Mouse (Mus musculus) midbrain, embryonic 10.5 days (tissue): ENCODE data around the gene Map3k5. TPM values are rescaled to one million over a fixed set of nuclear protein-coding genes. Genes with fewer than 3 reads are reported as not detected.

Experiments
- DNase-seq: peaks from one replicate; pipeline ENCODE4 v3.0.0-alpha.2; 2017; ENCODE audit warnings: low spot score
- H3K27ac ChIP-seq: fragments of 300-500 bp; sonication (generic); replicated peaks from 2 replicates; pipeline ENCODE4 v1.5.1; 2016; ENCODE audit warnings: mild to moderate bottlenecking
- H3K27me3 ChIP-seq: fragments of 300-500 bp; sonication (generic); 2 replicates; pipeline ENCODE4 v1.6.1; 2016; ENCODE audit warnings: low read depth, mild to moderate bottlenecking; ENCODE audit not compliant: poor library complexity, severe bottlenecking
- H3K36me3 ChIP-seq: fragments of 300-500 bp; sonication (generic); 2 replicates; pipeline ENCODE4 v1.6.1; 2016; ENCODE audit warnings: mild to moderate bottlenecking, moderate library complexity
- H3K4me1 ChIP-seq: fragments of 300-500 bp; sonication (generic); 2 replicates; pipeline ENCODE4 v1.6.1; 2016
- H3K4me3 ChIP-seq: fragments of 300-500 bp; sonication (generic); 2 replicates; pipeline ENCODE4 v1.5.1; 2016; ENCODE audit warnings: mild to moderate bottlenecking, moderate library complexity
- H3K9me3 ChIP-seq: fragments of 300-500 bp; sonication (generic); replicated peaks from 2 replicates; pipeline ENCODE4 v1.6.1; 2016; ENCODE audit warnings: mild to moderate bottlenecking
- WGBS: fragments of 180-500 bp; shearing (Covaris S2); methylation state at CpG from one replicate; pipeline ENCODE4 v1.1.7; 2016; 5-methylcytosine and 5-hydroxymethylcytosine counted together
- polyA plus RNA-seq: library from polyadenylated mRNA; unstranded; fragments of >200 nt; fragmentation: Nextera tagmentation; extraction: Ambion mirVana; gene quantifications from 2 replicates; pipeline ENCODE4 v1.2.1, GENCODE M21; 2016

Gene Map3k5
- polyA plus RNA-seq, 1 experiment from 2014 or later: 0.32 TPM

DNA sequence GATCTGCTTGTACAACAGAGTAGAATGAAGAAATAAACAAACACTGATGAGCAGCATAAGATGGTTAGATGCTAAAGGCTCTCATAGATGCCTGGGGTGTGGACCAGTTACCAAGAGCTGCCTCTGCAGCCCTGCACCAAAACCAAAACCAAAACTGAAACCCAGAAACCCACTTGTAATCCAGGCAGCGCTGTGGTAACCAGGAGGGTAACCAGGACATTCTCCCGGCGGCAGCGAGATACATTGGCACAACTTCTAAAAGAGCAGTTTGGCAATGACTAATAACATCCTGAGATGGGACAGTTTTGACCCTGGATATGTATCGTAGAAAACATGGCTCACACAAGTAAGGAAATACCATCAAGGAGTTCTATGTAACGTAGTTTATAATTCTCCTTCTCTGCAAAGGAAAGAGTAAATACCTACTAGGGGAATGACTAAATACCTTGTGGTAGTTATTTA lies 71.2 kb downstream of the Map3k5 start:
- Histone ChIP-seq H3K27ac (no peak overlapping the region), H3K27me3 (peaks cover 11% of the 10 kb centered on the region; the same call in 1 of the 2 replicates), H3K9me3 (no peaks in the 10 kb centered on the region), H3K4me3 (no peak overlapping the region), H3K4me1 (peaks cover 34% of the 10 kb centered on the region), H3K36me3 (no peaks in the 10 kb centered on the region)
- 94% methylated on average over 6 of the region's 6 CpGs for WGBS
- DNase-seq: no peak

DNA sequence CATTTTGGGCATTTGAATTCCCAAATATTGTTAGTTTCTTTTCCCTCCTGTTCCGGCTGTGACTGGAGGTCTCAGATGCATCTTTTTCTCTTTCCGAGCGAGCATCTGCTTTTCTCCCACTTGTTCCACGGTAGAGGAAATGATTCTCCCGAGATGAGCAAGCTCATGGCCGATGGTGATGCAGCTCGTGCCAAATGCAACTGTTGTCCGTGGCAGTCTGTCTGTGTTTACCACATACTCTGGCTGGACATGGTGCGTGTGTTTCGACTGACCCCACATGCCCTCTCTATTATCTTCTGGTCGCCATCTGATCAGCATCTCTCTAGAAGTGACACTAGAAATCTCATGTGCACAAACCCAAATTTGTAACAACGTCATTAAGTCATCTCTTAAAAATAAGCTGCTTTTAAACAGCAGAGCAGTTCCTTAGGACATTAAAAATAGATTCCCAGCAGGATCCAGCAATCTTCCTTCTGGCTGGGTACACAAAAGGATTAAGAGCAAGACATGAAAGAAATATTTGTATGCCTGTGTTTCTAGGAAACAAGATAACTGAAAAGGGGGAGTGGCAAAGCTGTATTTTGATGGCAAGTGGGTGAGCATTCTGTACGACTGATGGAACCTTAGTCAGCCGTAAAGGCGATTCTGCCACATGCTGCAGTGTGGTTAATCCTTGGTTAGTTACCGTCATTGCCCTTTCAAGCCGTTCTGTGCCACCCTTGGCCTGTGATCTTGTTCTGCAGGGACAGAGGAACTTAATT lies 72.2 kb downstream of the Map3k5 start:
- 48% methylated on average over 17 of the region's 17 CpGs for WGBS
- Histone ChIP-seq H3K4me3 (no peak overlapping the region), H3K27me3 (peaks cover 11% of the 10 kb centered on the region; the same call in 1 of the 2 replicates), H3K4me1 (peaks cover 24% of the 10 kb centered on the region), H3K36me3 (no peaks in the 10 kb centered on the region), H3K9me3 (no peaks in the 10 kb centered on the region), H3K27ac (0 out of 2 replicates have a peak overlapping the region, but pooled peaks have one; percentile 17)
- DNase-seq: no peak

DNA sequence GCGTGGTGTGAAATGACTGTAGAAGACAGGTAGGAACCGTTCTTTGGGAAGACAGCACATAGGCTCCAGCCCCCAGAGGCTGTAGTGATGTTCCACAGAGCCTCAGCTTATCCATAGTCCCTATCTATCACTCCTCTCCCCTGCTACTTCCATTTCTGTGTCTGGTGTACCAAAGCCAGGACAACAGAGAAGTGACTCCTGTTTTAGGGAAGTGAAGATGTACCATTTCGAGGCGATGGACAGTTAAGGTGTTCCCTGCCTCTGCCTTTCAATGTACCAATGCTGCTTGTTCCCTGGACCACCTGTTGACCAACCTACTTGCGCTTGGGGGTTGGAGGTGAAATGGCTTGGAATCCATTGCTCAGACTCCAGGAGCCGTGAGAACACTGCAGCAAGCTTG lies 75.0 kb downstream of the Map3k5 start:
- no peak overlapping the region for H3K27ac ChIP-seq
- peaks cover 9% of the 10 kb centered on the region for H3K4me1 ChIP-seq
- H3K4me3 ChIP-seq: no peak overlapping the region
- H3K27me3 ChIP-seq: peaks cover 11% of the 10 kb centered on the region; the same call in 1 of the 2 replicates
- WGBS: 97% methylated on average over 6 of the region's 6 CpGs
- H3K36me3 ChIP-seq: no peaks in the 10 kb centered on the region
- H3K9me3 ChIP-seq: no peaks in the 10 kb centered on the region
- DNase-seq: no peak

DNA sequence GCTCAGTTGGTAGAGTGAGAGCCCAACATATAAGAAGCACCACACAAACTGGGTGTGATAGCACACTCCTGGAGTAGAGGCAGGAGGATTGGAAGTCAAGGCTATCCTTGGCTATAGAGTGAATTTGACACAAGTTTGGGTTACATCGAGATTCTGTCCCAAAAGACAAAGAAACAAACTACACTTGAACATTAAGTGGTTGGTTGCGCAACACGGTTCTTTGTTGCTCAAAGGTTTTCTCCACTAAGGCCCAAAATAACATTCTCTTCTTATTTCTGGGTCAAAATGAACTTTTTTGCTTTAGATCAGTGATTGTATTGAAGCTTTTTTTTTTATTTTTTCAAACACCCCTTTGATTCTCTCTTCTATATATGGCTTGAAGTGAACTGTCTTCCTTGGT lies 75.7 kb downstream of the Map3k5 start:
- H3K27ac ChIP-seq: no peak overlapping the region
- H3K27me3 ChIP-seq: 0 out of 2 replicates have a peak, but pooled peaks cover 6% of the 10 kb centered on the region
- H3K4me1 ChIP-seq: peaks cover 9% of the 10 kb centered on the region
- no peaks in the 10 kb centered on the region for H3K9me3 ChIP-seq
- DNase-seq: no peak
- no peaks in the 10 kb centered on the region for H3K36me3 ChIP-seq
- 95% methylated on average over 3 of the region's 3 CpGs for WGBS
- no peak overlapping the region for H3K4me3 ChIP-seq

DNA sequence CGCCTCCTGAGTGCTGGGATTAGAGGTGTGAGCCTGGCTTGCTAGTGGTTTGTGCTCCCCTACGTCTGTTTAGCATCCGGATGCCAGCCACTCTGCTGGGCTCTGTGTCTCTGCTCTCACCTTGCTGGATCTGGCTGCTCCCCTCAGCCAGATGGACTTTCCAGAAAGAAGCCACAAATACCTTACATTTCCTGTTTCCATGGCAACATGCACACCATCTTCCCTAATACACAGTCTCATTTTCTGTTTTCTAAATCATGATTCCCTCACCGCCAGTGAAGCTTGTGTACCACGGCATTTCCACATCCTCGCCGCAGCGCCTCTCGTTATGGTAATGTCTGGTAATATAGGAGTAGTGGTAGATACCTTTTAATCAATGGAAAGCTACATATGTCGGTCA lies 84.1 kb downstream of the Map3k5 start:
- 94% methylated on average over 10 of the region's 10 CpGs for WGBS
- Histone ChIP-seq H3K27ac (no peak overlapping the region), H3K27me3 (no peaks in the 10 kb centered on the region), H3K4me3 (no peak overlapping the region), H3K4me1 (peaks cover 10% of the 10 kb centered on the region), H3K36me3 (no peaks in the 10 kb centered on the region), H3K9me3 (peaks cover 10% of the 10 kb centered on the region)
- DNase-seq: no peak

DNA sequence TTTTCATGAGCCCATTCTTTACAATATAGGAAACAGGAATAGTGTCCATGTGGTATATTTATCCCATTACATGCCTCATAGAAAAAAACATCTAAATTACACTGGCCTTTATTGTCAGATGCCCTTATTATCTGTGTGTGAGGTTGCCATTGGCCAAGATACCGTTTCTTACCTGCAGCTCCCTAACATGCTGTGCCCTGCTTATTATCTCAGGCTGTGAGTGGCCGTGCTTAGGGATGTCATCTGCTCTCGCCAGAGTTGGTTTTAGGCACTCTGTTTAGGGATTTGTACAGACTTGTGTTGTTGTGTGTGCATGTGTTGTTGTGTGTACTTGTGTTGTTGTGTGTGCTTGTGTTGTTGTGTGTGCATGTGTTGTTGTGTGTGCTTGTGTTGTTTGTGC lies 84.5 kb downstream of the Map3k5 start:
- no peaks in the 10 kb centered on the region for H3K27me3 ChIP-seq
- H3K27ac ChIP-seq: no peak overlapping the region
- H3K9me3 ChIP-seq: peaks cover 10% of the 10 kb centered on the region
- no peak overlapping the region for H3K4me3 ChIP-seq
- H3K36me3 ChIP-seq: no peaks in the 10 kb centered on the region
- H3K4me1 ChIP-seq: peaks cover 13% of the 10 kb centered on the region
- DNase-seq: no peak
- 90% methylated on average over 3 of the region's 3 CpGs for WGBS

DNA sequence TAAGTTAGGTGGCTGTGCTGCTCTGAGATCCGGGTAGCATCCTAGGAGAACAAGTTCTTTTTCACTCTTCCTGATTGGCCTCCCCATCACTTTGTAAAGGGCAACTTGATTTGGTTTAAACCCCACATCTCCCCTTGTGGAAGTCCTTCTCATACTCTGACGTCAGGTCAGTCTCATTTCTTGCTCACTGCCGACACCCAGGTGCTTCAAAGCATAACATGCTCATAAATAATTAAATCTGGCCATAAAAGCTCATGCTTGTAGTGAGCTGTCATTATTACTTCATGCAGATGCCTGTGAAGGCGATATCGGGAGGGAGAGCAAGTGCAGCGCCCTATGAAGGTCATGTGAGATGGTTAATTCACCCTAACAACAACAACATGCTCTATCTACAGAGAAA lies 87.0 kb downstream of the Map3k5 start:
- no peak for DNase-seq
- H3K9me3 ChIP-seq: peaks cover 10% of the 10 kb centered on the region
- 90% methylated on average over 6 of the region's 6 CpGs for WGBS
- H3K4me1 ChIP-seq: peaks cover 13% of the 10 kb centered on the region
- H3K36me3 ChIP-seq: no peaks in the 10 kb centered on the region
- H3K27me3 ChIP-seq: no peaks in the 10 kb centered on the region
- H3K27ac ChIP-seq: no peak overlapping the region
- no peak overlapping the region for H3K4me3 ChIP-seq

DNA sequence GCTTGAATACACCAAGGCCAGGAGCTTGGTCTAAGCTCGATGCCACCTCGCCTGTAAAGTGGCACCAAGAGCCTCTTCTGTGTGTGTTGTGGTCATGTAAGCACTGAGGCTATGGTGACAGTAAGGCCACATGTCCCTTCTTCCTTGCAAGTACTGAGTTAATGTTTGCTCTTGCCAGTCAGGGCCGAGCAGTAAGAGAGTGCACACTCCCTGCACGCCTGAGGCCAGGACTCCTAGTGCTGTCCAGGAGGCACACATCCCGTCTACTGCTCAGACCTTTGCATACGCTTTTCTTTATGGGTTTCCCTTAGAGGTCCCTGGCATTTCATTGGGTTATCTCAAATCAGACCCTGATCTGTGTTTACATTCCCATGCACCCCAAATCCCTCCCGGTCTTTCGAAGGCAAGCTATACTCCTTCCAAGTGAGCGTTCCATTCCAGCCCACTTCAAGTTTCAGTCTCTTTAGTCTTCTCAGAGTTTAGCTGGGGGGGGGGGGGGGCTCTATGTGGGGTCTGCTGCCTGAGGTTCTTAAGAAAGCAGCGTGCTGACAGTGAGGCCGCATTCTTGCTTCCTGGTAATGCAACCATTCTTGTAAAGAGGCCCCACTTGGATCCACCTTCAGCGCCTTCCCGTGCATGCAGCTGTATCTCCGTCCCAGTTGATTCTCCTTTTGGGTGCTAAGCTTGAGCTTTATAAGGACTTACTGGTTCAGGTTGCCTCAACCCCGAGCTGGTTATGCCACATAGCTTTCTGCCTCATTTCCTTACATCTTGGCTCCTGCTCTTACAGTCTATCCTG lies 87.6 kb downstream of the Map3k5 start:
- 87% methylated on average over 15 of the region's 15 CpGs for WGBS
- no peaks in the 10 kb centered on the region for H3K27me3 ChIP-seq
- no peaks in the 10 kb centered on the region for H3K36me3 ChIP-seq
- H3K4me1 ChIP-seq: peaks cover 13% of the 10 kb centered on the region
- H3K4me3 ChIP-seq: no peak overlapping the region
- H3K9me3 ChIP-seq: peaks cover 10% of the 10 kb centered on the region
- no peak overlapping the region for H3K27ac ChIP-seq
- DNase-seq: no peak

DNA sequence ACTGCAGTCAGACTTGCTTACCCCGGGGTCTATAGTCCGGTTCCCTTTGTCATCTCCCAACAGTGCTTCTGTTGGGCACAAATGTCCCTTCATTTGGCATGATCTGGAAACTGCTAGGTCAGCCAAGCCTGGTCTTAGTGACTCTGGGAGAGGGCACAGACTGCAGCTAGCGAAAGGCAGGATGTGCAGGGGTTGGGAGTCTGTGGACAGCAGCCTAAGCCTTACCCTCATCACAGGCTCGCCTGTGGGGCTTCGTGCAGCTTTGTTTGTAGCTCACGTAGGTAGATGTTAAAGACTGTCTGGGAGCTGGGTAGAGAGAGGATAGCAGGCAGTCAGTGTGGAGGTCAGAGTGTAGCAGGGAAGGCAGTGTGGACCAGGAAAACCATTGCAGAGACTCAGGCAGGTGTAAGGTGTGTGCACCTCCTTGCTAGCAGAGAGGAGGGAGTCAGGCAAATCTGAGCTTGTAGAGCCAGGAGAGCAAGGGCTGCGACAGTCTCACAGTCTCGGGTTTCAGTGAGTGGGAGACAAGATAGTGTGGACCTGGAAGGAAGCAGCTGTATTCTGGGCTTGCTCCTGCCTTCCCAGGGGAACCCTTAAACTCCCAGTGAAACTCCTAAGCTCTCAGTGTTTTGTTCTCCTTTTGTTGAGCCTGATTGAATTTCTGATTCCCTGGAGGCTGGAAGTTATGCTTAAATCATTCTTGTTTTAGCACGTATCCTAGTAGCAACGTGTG lies 88.5 kb downstream of the Map3k5 start:
- Histone ChIP-seq H3K4me1 (peaks cover 13% of the 10 kb centered on the region), H3K27me3 (no peaks in the 10 kb centered on the region), H3K4me3 (no peak overlapping the region), H3K9me3 (peaks cover 7% of the 10 kb centered on the region), H3K27ac (peak overlapping the region; percentile 33; the same call in 1 of the 2 replicates), H3K36me3 (no peaks in the 10 kb centered on the region)
- no peak for DNase-seq
- 67% methylated on average over 10 of the region's 10 CpGs for WGBS

DNA sequence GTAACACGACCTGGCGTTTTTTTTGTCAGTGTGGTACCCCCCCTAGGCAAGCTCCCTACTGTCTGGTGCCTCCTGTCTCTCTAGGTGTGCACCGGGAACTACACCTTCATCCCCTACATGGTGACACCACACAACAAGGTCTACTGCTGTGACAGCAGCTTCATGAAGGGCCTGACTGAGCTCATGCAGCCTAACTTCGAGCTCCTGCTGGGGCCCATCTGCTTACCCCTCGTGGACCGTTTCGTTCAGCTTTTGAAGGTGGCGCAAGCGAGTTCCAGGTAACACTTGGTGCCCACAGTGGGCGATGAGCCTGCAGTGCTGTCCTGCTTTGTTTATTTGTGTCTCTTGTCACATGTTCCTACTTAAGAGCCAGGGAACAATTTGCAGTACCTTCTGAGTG lies 89.3 kb downstream of the Map3k5 start:
- WGBS: 80% methylated on average over 10 of the region's 10 CpGs
- DNase-seq: no peak
- Histone ChIP-seq H3K36me3 (no peaks in the 10 kb centered on the region), H3K27me3 (no peaks in the 10 kb centered on the region), H3K9me3 (no peaks in the 10 kb centered on the region), H3K4me3 (no peak overlapping the region), H3K4me1 (peaks cover 13% of the 10 kb centered on the region), H3K27ac (no peak overlapping the region)

DNA sequence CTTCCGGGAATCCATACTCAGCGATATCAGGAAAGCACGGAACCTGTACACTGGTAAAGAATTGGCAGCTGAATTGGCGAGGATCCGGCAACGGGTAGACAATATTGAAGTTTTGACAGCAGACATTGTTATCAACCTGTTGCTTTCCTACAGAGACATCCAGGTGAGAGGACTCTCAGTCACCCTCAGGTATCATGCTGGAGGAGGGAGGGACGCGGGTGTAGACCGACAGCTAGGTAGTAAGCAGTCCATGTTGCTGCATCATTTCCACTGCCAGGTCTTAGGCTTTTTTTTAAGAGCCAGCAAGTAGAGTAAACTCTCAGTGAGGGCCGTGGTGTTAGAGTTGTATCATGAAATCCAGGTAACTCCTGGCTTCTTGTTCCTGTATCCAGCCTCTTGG lies 90.6 kb downstream of the Map3k5 start:
- 96% methylated on average over 10 of the region's 10 CpGs for WGBS
- no peak overlapping the region for H3K4me3 ChIP-seq
- peaks cover 13% of the 10 kb centered on the region for H3K4me1 ChIP-seq
- H3K36me3 ChIP-seq: no peaks in the 10 kb centered on the region
- H3K27me3 ChIP-seq: no peaks in the 10 kb centered on the region
- DNase-seq: no peak
- H3K9me3 ChIP-seq: no peaks in the 10 kb centered on the region
- H3K27ac ChIP-seq: no peak overlapping the region

DNA sequence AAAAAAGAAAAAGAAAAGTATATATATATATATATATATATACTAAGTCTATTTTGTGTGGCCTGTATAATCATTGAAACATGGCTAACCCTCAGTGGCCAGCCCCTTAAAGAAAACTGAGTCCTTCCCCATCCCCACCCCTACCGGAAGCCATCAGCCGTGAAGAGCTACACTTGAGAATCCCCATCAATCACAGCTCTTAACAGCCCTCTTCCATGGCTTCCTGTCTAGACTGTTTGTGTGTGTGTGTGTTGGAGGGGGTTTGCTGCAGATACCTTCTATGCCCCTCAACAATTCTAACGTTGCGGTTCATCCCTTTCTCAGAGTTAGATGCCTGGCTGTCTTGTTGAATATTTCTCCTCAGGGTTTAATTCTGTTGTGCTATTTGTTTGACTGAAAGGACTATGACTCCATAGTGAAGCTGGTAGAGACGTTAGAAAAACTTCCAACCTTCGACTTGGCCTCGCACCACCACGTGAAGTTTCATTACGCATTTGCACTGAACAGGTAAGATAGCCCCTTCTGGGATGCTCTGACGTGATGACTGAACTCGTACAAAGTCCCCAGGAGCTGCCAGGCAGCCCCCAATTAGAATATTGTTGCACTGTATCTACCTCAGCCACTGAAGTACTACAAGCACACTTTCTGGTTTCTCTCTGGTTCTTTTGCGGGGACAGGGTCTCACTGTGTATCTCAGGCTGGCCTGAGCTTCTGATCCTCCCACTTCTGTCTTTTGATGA lies 91.7 kb downstream of the Map3k5 start:
- H3K4me3 ChIP-seq: no peak overlapping the region
- H3K9me3 ChIP-seq: no peaks in the 10 kb centered on the region
- H3K36me3 ChIP-seq: no peaks in the 10 kb centered on the region
- no peaks in the 10 kb centered on the region for H3K27me3 ChIP-seq
- peaks cover 21% of the 10 kb centered on the region for H3K4me1 ChIP-seq
- no peak overlapping the region for H3K27ac ChIP-seq
- 90% methylated on average over 12 of the region's 12 CpGs for WGBS
- DNase-seq: no peak
